Mouse (Mus musculus) spleen, adult 2 months (tissue): ENCODE measurements around the gene Slc2a8. TPM values are rescaled to one million over a fixed set of nuclear protein-coding genes. Genes with fewer than 3 reads are reported as not detected.

Experiments
- DNase-seq, 2 experiments: peaks; one replicate each; pipeline versions ENCODE4 v3.0.0 to v3.0.0-alpha.2; 2012 to 2021; ENCODE audit warnings: low spot score in 2 of 2, low read depth in 1 of 2
- H3K27ac ChIP-seq: fragments of 200-500 bp; 2 replicates; pipeline ENCODE4 v1.5.1; 2012; ENCODE audit warnings: low read length, inconsistent platforms; ENCODE audit not compliant: insufficient read depth
- H3K27me3 ChIP-seq: fragments of 200-500 bp; 2 replicates; pipeline ENCODE4 v1.6.1; 2012; ENCODE audit warnings: mild to moderate bottlenecking, moderate library complexity, low read length, inconsistent platforms; ENCODE audit not compliant: control insufficient read depth, insufficient read depth
- H3K36me3 ChIP-seq: fragments of 200-500 bp; 2 replicates; pipeline ENCODE4 v1.6.1; 2012; ENCODE audit warnings: mild to moderate bottlenecking, low read length, inconsistent platforms; ENCODE audit not compliant: control insufficient read depth, insufficient read depth
- H3K4me1 ChIP-seq: fragments of 200-500 bp; 2 replicates; pipeline ENCODE4 v1.6.1; 2011; ENCODE audit warnings: inconsistent platforms; ENCODE audit not compliant: control insufficient read depth, insufficient read depth, insufficient read length
- H3K4me3 ChIP-seq: fragments of 200-500 bp; 2 replicates; pipeline ENCODE4 v1.5.1; 2011; ENCODE audit warnings: mild to moderate bottlenecking, inconsistent platforms; ENCODE audit not compliant: insufficient read depth, insufficient read length; ENCODE audit errors: extremely low read depth
- CTCF ChIP-seq: fragments of 200-500 bp; IDR thresholded peaks from 2 replicates; pipeline ENCODE4 v1.5.1; 2011; ENCODE audit warnings: mild to moderate bottlenecking, inconsistent platforms; ENCODE audit not compliant: insufficient read depth, insufficient read length, insufficient replicate concordance; ENCODE audit errors: extremely low read depth
- POLR2A ChIP-seq: fragments of 200-500 bp; IDR thresholded peaks from 2 replicates; pipeline ENCODE4 v1.6.1; 2011; ENCODE audit warnings: low read depth, low read length, inconsistent platforms
- WGBS: fragments of 180-500 bp; shearing (Covaris S2); methylation state at CpG from one replicate; pipeline ENCODE4 v1.1.7; 2018; 5-methylcytosine and 5-hydroxymethylcytosine counted together
- polyA plus RNA-seq: library from polyadenylated mRNA; depleted of rRNA; stranded (reverse); fragments of >200 nt; gene quantifications from 2 replicates; pipeline ENCODE4 v1.2.3, GENCODE M21; 2012; rRNA removed

Slc2a8 gene
- polyA plus RNA-seq, 1 experiment, result 24.7 TPM

GRCm38 (mm10) chr2:32926330-32927075 is 55.4 kb downstream of the Slc2a8 start:
- DNase-seq, result no peak
- 87% methylated on average over 12 of the region's 12 CpGs for whole genome bisulfite sequencing

GRCm38 (mm10) chr2:32924306-32924844 is 57.5 kb downstream of the Slc2a8 start:
- 81% methylated on average over 10 of the region's 10 CpGs for WGBS
- TF ChIP-seq POLR2A (no peak), CTCF (no peak)
- H3K36me3 ChIP-seq, result no peaks in the 10 kb centered on the region; the same call in 1 of the 2 replicates
- DNase-seq, result no peak
- no peaks in the 10 kb centered on the region for H3K27me3 ChIP-seq
- H3K4me3 ChIP-seq, result no peak overlapping the region
- no peaks in the 10 kb centered on the region for H3K4me1 ChIP-seq
- no peak overlapping the region for H3K27ac ChIP-seq

More at GRCm38 (mm10) chr2:32926330-32927075, 55.4 kb downstream of the Slc2a8 start:
- H3K4me3 ChIP-seq, result no peak overlapping the region
- H3K27me3 ChIP-seq, result no peaks in the 10 kb centered on the region
- H3K36me3 ChIP-seq, result no peaks in the 10 kb centered on the region; the same call in 1 of the 2 replicates
- no peaks in the 10 kb centered on the region for H3K4me1 ChIP-seq
- TF ChIP-seq CTCF, result no peak
- no peak for TF ChIP-seq POLR2A
- no peak overlapping the region for H3K27ac ChIP-seq

DNA sequence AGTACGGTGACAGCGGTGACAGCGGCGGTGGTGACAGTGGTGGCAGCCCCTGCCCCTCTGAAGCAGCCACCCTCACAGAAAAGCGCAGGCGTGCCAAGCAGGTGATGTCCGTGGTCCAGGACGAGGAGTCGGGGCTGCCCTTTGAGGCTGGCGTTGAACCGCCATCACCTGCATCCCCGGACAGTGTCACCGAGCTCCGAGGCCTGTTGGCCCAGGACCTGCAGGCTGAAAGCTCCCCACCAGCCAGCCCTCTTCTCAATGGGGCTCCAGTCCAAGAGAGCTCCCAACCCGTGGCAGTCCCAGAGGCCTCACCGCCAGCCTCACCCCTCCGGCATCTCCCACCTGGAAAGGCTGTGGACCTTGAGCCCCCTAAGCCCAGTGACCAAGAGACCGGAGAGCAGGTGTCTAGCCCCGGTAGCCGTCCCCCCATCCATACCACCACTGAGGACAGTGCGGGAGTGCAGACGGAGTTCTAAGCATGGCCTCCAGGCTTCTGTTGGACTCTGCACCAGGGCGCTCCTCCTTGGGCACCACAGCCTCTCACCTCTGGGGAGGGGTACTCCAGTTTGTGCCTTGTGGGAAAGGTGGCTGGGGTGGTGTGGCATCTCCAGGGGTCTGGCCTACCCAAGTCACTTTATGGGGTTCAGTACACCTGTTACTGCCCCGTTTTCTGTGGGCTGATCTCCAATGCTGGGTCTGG is 58.2 kb downstream of the Slc2a8 start:
- Histone ChIP-seq H3K36me3 (no peaks in the 10 kb centered on the region; the same call in 1 of the 2 replicates), H3K27ac (no peak overlapping the region), H3K4me1 (no peaks in the 10 kb centered on the region), H3K27me3 (no peaks in the 10 kb centered on the region), H3K4me3 (no peak overlapping the region)
- no peak for TF ChIP-seq POLR2A
- TF ChIP-seq CTCF, result no peak
- DNase-seq, result no peak
- WGBS, result 92% methylated on average over 24 of the region's 24 CpGs

Other genes with a start within 250 kb of the Slc2a8 start
- gene 6330409D20Rik, start 241.1 kb downstream of the Slc2a8 start, polyA plus RNA-seq, result 0.28 TPM in 1 of 2 replicates, not detected in the other
- 46.5 and 81.1 TPM in 2 replicates for gene Tor2a, start 224.8 kb downstream of the Slc2a8 start, polyA plus RNA-seq
- 0.20 and 0.21 TPM in 2 replicates for gene Ttc16, start 206.4 kb downstream of the Slc2a8 start, polyA plus RNA-seq
- gene Ptrh1, start 206.3 kb downstream of the Slc2a8 start, polyA plus RNA-seq, result 5.1 and 10.2 TPM in 2 replicates
- not detected in 2 replicates for gene Cfap157, start 197.7 kb downstream of the Slc2a8 start, polyA plus RNA-seq
- gene Stxbp1, start 134.8 kb downstream of the Slc2a8 start, polyA plus RNA-seq, result 5.5 and 5.6 TPM in 2 replicates
- gene Fam129b, start 106.0 kb downstream of the Slc2a8 start, polyA plus RNA-seq, result 11.0 and 11.6 TPM in 2 replicates
- gene Rpl12, start 20.5 kb downstream of the Slc2a8 start, polyA plus RNA-seq, result 535 and 627 TPM in 2 replicates
- 8.3 and 13.0 TPM in 2 replicates for gene Lrsam1, start 20.5 kb downstream of the Slc2a8 start, polyA plus RNA-seq
- gene Garnl3, start 149.6 kb upstream of the Slc2a8 start, polyA plus RNA-seq, result 1.9 and 2.3 TPM in 2 replicates
- 36.2 and 39.6 TPM in 2 replicates for gene Angptl2, start 234.0 kb upstream of the Slc2a8 start, polyA plus RNA-seq